Mouse (Mus musculus): ENCODE results near the gene Txn1. TPM values are rescaled to one million over a fixed set of nuclear protein-coding genes. Genes with fewer than 3 reads are reported as not detected.
A peak's percentile ranks its signal among the peaks of the same experiment; 100 is the strongest.

The Txn1 gene
- polyA plus RNA-seq, 1 experiment from 2014 or later = 393 TPM

GRCm38 (mm10) chr4:57919494-57920423 lies 36.5 kb downstream of the Txn1 start:
- Histone ChIP-seq H3K4me2 (replicated peaks; ENCODE audit: low read depth, low read length) (no peak overlapping the region), H3K27me3 (replicated peaks; ENCODE audit: insufficient read depth, low read length) (no peaks in the 10 kb centered on the region), H3K9ac (replicated peaks; ENCODE audit: low read depth) (no peak overlapping the region), H3K4me1 (ENCODE audit: insufficient read depth, low read depth, low read length) (no peaks in the 10 kb centered on the region), H3K9me3 (ENCODE audit: low read length) (no peaks in the 10 kb centered on the region), H3K4me3 (ENCODE audit: low read depth, low read length) (no peak overlapping the region), H3K27ac (ENCODE audit: low read length) (no peak overlapping the region), H3K36me3 (ENCODE audit: insufficient read depth, low read length) (no peaks in the 10 kb centered on the region)
- no peak for ATAC-seq
- WGBS = 25% methylated on average over 8 of the region's 8 CpGs
- TF ChIP-seq EP300 (IDR thresholded peaks at IDR 0.05) = no peak
- no peak for TF ChIP-seq CTCF (IDR thresholded peaks at IDR 0.05)
- DNase-seq (ENCODE audit: low spot score) = no peak

- no peak for ATAC-seq
- Histone ChIP-seq H3K27me3 (replicated peaks; ENCODE audit: insufficient read depth, low read length) (no peaks in the 10 kb centered on the region), H3K36me3 (ENCODE audit: insufficient read depth, low read length) (no peaks in the 10 kb centered on the region), H3K4me3 (ENCODE audit: low read depth, low read length) (no peak overlapping the region), H3K27ac (ENCODE audit: low read length) (no peak overlapping the region), H3K9ac (replicated peaks; ENCODE audit: low read depth) (no peak overlapping the region), H3K4me2 (replicated peaks; ENCODE audit: low read depth, low read length) (no peak overlapping the region), H3K4me1 (ENCODE audit: insufficient read depth, low read depth, low read length) (no peaks in the 10 kb centered on the region), H3K9me3 (ENCODE audit: low read length) (no peaks in the 10 kb centered on the region)
- DNase-seq (ENCODE audit: low spot score) = no peak
- WGBS = 59% methylated on average over 4 of the region's 4 CpGs
- TF ChIP-seq CTCF (IDR thresholded peaks at IDR 0.05) = no peak
- no peak for TF ChIP-seq EP300 (IDR thresholded peaks at IDR 0.05)
These were observed 39.5 kb downstream of the Txn1 start for GRCm38 (mm10) chr4:57916711-57917110.

- 0 out of 2 replicates have a peak, but pooled peaks have one; percentile 18 for ATAC-seq
- TF ChIP-seq CTCF (IDR thresholded peaks at IDR 0.05) (no peak), EP300 (IDR thresholded peaks at IDR 0.05) (no peak)
- Histone ChIP-seq H3K9ac (replicated peaks; ENCODE audit: low read depth) (0 out of 2 replicates have a peak within 1 kb of the TSS, but pooled peaks have one; percentile 16), H3K36me3 (ENCODE audit: insufficient read depth, low read length) (no peaks in the 10 kb centered on the region), H3K4me1 (ENCODE audit: insufficient read depth, low read depth, low read length) (no peaks in the 10 kb centered on the region), H3K9me3 (ENCODE audit: low read length) (no peaks in the 10 kb centered on the region), H3K4me3 (ENCODE audit: low read depth, low read length) (peak within 1 kb of the TSS; percentile 14; the same call in 1 of the 2 replicates), H3K27ac (ENCODE audit: low read length) (peak within 1 kb of the TSS; percentile 60), H3K4me2 (replicated peaks; ENCODE audit: low read depth, low read length) (peak within 1 kb of the TSS; percentile 56), H3K27me3 (replicated peaks; ENCODE audit: insufficient read depth, low read length) (no peaks in the 10 kb centered on the region)
- 13% methylated on average over 9 of the region's 9 CpGs for WGBS
- DNase-seq (ENCODE audit: low spot score) = peak; percentile 45
These were observed 40.0 kb downstream of the Txn1 start, which contains the start of gene D630039A03Rik for GRCm38 (mm10) chr4:57916201-57916661. Gene D630039A03Rik (minus strand): TSS chr4:57916297.

GRCm38 (mm10) chr4:57915216-57915965 lies 40.8 kb downstream of the Txn1 start:
- no peaks in the 10 kb centered on the region for H3K36me3 ChIP-seq (ENCODE audit: insufficient read depth, low read length)
- WGBS = 24% methylated on average over 17 of the region's 17 CpGs
- H3K9me3 ChIP-seq (ENCODE audit: low read length) = no peaks in the 10 kb centered on the region
- H3K4me3 ChIP-seq (ENCODE audit: low read depth, low read length) = peak overlapping the region; percentile 14; the same call in 1 of the 2 replicates
- H3K27ac ChIP-seq (ENCODE audit: low read length) = peak overlapping the region; percentile 60
- no peaks in the 10 kb centered on the region for H3K27me3 ChIP-seq (replicated peaks; ENCODE audit: insufficient read depth, low read length)
- peak overlapping the region; percentile 56 for H3K4me2 ChIP-seq (replicated peaks; ENCODE audit: low read depth, low read length)
- no peaks in the 10 kb centered on the region for H3K4me1 ChIP-seq (ENCODE audit: insufficient read depth, low read depth, low read length)
- H3K9ac ChIP-seq (replicated peaks; ENCODE audit: low read depth) = 0 out of 2 replicates have a peak overlapping the region, but pooled peaks have one; percentile 16
- TF ChIP-seq CTCF (IDR thresholded peaks at IDR 0.05) = no peak
- TF ChIP-seq EP300 (IDR thresholded peaks at IDR 0.05) = no peak
- ATAC-seq (peak; percentile 80), DNase-seq (ENCODE audit: low spot score) (peak; percentile 66)

- H3K4me2 ChIP-seq (replicated peaks; ENCODE audit: low read depth, low read length) = peak overlapping the region; percentile 56; the same call in 1 of the 2 replicates
- H3K27me3 ChIP-seq (replicated peaks; ENCODE audit: insufficient read depth, low read length) = no peaks in the 10 kb centered on the region
- no peak for TF ChIP-seq EP300 (IDR thresholded peaks at IDR 0.05)
- TF ChIP-seq CTCF (IDR thresholded peaks at IDR 0.05) = peak; percentile 45
- H3K27ac ChIP-seq (ENCODE audit: low read length) = no peak overlapping the region
- ATAC-seq (peak; percentile 20; the same call in 1 of the 2 replicates), DNase-seq (ENCODE audit: low spot score) (no peak)
- no peak overlapping the region for H3K4me3 ChIP-seq (ENCODE audit: low read depth, low read length)
- no peaks in the 10 kb centered on the region for H3K9me3 ChIP-seq (ENCODE audit: low read length)
- H3K4me1 ChIP-seq (ENCODE audit: insufficient read depth, low read depth, low read length) = no peaks in the 10 kb centered on the region
- H3K36me3 ChIP-seq (ENCODE audit: insufficient read depth, low read length) = no peaks in the 10 kb centered on the region
- H3K9ac ChIP-seq (replicated peaks; ENCODE audit: low read depth) = no peak overlapping the region
- 56% methylated on average over 10 of the region's 10 CpGs for WGBS
These were observed 41.7 kb downstream of the Txn1 start for GRCm38 (mm10) chr4:57914193-57915190.
